Mouse (Mus musculus): ENCODE results near the gene Elf1. TPM values are rescaled to one million over a fixed set of nuclear protein-coding genes. Genes with fewer than 3 reads are reported as not detected.

Elf1 gene
- total and polyA plus RNA-seq, 3 experiments, result 21.5 to 43.1 (median 24.2) TPM

DNA sequence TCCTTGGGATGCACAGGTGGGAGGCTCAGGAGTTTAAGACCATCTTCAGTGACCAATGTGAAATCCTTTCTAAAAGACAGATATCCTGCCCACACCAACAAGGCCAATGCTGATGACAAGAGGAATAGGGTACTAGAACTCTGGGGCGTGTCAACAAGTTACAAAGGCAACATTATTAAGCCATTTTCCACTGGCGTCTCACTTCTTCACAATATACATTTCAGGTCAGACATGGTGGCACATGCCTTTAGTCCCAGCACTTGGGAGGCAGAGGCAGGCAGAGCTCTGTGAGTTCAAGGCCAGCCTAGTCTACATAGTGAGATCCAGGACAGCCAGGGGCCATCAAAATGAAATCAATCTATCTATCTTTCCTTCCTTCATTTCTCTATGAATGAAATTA, 7.6 kb upstream of the Elf1 start:
- H3K27me3 ChIP-seq (ENCODE audit: control insufficient read depth in 1 of 2, insufficient read depth in 2 of 2, low read length in 2 of 2), result no peaks in the 10 kb centered on the region
- peaks cover 4% of the 10 kb centered on the region in 2 experiments; a peak in 3 of 4 replicates for H3K36me3 ChIP-seq (ENCODE audit: control insufficient read depth in 1 of 2, insufficient read depth in 2 of 2, low read length in 2 of 2)
- DNase-seq (ENCODE audit: low read depth, low spot score), result no peak
- no peak overlapping the region for H3K4me3 ChIP-seq (ENCODE audit: control insufficient read depth in 1 of 2, insufficient read depth in 1 of 2, low read depth in 2 of 2, low read length in 2 of 2)
- no peaks in the 10 kb centered on the region for H3K9me3 ChIP-seq (replicated peaks; ENCODE audit: insufficient read depth, low read length)
- no peak overlapping the region for H3K27ac ChIP-seq (ENCODE audit: control insufficient read depth, low read depth, low read length)
- TF ChIP-seq NRF1 (IDR thresholded peaks at IDR 0.05; ENCODE audit: insufficient read depth, low read depth, low read length, poor library complexity, severe bottlenecking) (no peak), TBP (IDR thresholded peaks at IDR 0.05; ENCODE audit: low read depth, low read length) (peak; percentile 57)
- H3K9ac ChIP-seq (ENCODE audit: control insufficient read depth, low read depth, low read length, poor library complexity, severe bottlenecking), result no peak overlapping the region
- H3K79me2 ChIP-seq (ENCODE audit: control insufficient read depth, insufficient read depth, low read length, poor library complexity), result no peaks in the 10 kb centered on the region
- peaks cover 0 to 2% of the 10 kb centered on the region in 2 experiments; a peak in 1 of 4 replicates for H3K4me1 ChIP-seq (ENCODE audit: control insufficient read depth in 1 of 2, insufficient read depth in 2 of 2, low read length in 2 of 2)

- H3K9me3 ChIP-seq (replicated peaks; ENCODE audit: insufficient read depth, low read length), result no peaks in the 10 kb centered on the region
- H3K4me1 ChIP-seq (ENCODE audit: control insufficient read depth in 1 of 2, insufficient read depth in 2 of 2, low read length in 2 of 2), result peaks cover 0 to 5% of the 10 kb centered on the region in 2 experiments; a peak in 2 of 4 replicates
- peak within 1 kb of the TSS; percentile 99 for H3K9ac ChIP-seq (ENCODE audit: control insufficient read depth, low read depth, low read length, poor library complexity, severe bottlenecking)
- peak; percentile 93 for DNase-seq (ENCODE audit: low read depth, low spot score)
- H3K27me3 ChIP-seq (ENCODE audit: control insufficient read depth in 1 of 2, insufficient read depth in 2 of 2, low read length in 2 of 2), result no peaks in the 10 kb centered on the region
- peaks cover 0 to 7% of the 10 kb centered on the region in 2 experiments; a peak in 2 of 4 replicates for H3K36me3 ChIP-seq (ENCODE audit: control insufficient read depth in 1 of 2, insufficient read depth in 2 of 2, low read length in 2 of 2)
- no peak for TF ChIP-seq ZC3H11A (IDR thresholded peaks at IDR 0.05; ENCODE audit: low read depth, low read length)
- TF ChIP-seq NELFE (IDR thresholded peaks at IDR 0.05; ENCODE audit: low read depth, low read length), result peak; percentile 24
- peak; percentile 96 for TF ChIP-seq UBTF (IDR thresholded peaks at IDR 0.05; ENCODE audit: borderline replicate concordance, insufficient read depth, low read depth, low read length)
- TF ChIP-seq BHLHE40 (IDR thresholded peaks at IDR 0.05; ENCODE audit: borderline replicate concordance, low read depth, low read length), result 0 out of 2 replicates have a peak, but pooled peaks have one; percentile 6
- peak in 1 of 2 experiments; percentile 45; a peak in 3 of 4 replicates for TF ChIP-seq EP300 (IDR thresholded peaks at IDR 0.05; ENCODE audit: low read depth in 1 of 2, low read length in 2 of 2)
- TF ChIP-seq RCOR1 (IDR thresholded peaks at IDR 0.05; ENCODE audit: low read depth, low read length), result no peak
- TF ChIP-seq ETS1 (IDR thresholded peaks at IDR 0.05; ENCODE audit: low read depth, low read length), result peak; percentile 65
- no peak for TF ChIP-seq JUND (IDR thresholded peaks at IDR 0.05; ENCODE audit: low read depth, low read length)
- peak; percentile 99 for TF ChIP-seq TBP (IDR thresholded peaks at IDR 0.05; ENCODE audit: low read depth, low read length)
- TF ChIP-seq TCF12 (IDR thresholded peaks at IDR 0.05; ENCODE audit: low read depth, low read length), result peak; percentile 62
- TF ChIP-seq ZNF384 (IDR thresholded peaks at IDR 0.05; ENCODE audit: low read depth, low read length), result no peak
- TF ChIP-seq MAX (IDR thresholded peaks at IDR 0.05; ENCODE audit: low read length), result no peak
- TF ChIP-seq MAFK (IDR thresholded peaks at IDR 0.05; ENCODE audit: borderline replicate concordance, low read depth, low read length), result peak; percentile 98
- peak; percentile 32; the same call in 1 of the 2 replicates for TF ChIP-seq SIN3A (IDR thresholded peaks at IDR 0.05; ENCODE audit: low read length)
- peak in 1 of 2 experiments; percentile 37; a peak in 2 of 4 replicates for TF ChIP-seq POLR2A (IDR thresholded peaks at IDR 0.05; ENCODE audit: control insufficient read depth in 1 of 2, insufficient read depth in 1 of 2, low read depth in 1 of 2, low read length in 2 of 2, poor library complexity in 1 of 2)
- TF ChIP-seq HCFC1 (IDR thresholded peaks at IDR 0.05; ENCODE audit: low read depth, low read length), result peak; percentile 49
- peak; percentile 50 for TF ChIP-seq TAL1 (IDR thresholded peaks at IDR 0.05; ENCODE audit: low read length)
- TF ChIP-seq USF2 (IDR thresholded peaks at IDR 0.05; ENCODE audit: borderline replicate concordance in 1 of 2, insufficient read depth in 1 of 2, low read depth in 1 of 2, low read length in 2 of 2), result no peak
- TF ChIP-seq MAZ (IDR thresholded peaks at IDR 0.05; ENCODE audit: low read depth, low read length), result peak; percentile 52; the same call in 1 of the 2 replicates
- H3K79me2 ChIP-seq (ENCODE audit: control insufficient read depth, insufficient read depth, low read length, poor library complexity), result peaks cover 13% of the 10 kb centered on the region
- peak within 1 kb of the TSS; percentile 86 for H3K27ac ChIP-seq (ENCODE audit: control insufficient read depth, low read depth, low read length)
- peak within 1 kb of the TSS; percentile 96 to 99 for H3K4me3 ChIP-seq (ENCODE audit: control insufficient read depth in 1 of 2, insufficient read depth in 1 of 2, low read depth in 2 of 2, low read length in 2 of 2)
These were observed 551 bp downstream of the Elf1 start, which contains the start of gene Wbp4 for GRCm38 (mm10) chr14:79481339-79482151. TSS of gene Wbp4 (minus strand) at chr14:79481520.

Data from MEL (cell line).